Mouse (Mus musculus) thymus, postnatal 4 days (tissue): Measurements from ENCODE around the gene Klc3.

Source experiments
- DNase-seq: peaks from one replicate; pipeline ENCODE4 v3.0.0; 2021

Gene Klc3

GRCm38 (mm10) chr7:19358634-19359033 lies 45.3 kb downstream of the Klc3 start:
- no peak for DNase-seq

- DNase-seq, result no peak
Measured at GRCm38 (mm10) chr7:19357381-19358375, 46.2 kb downstream of the Klc3 start.

DNA sequence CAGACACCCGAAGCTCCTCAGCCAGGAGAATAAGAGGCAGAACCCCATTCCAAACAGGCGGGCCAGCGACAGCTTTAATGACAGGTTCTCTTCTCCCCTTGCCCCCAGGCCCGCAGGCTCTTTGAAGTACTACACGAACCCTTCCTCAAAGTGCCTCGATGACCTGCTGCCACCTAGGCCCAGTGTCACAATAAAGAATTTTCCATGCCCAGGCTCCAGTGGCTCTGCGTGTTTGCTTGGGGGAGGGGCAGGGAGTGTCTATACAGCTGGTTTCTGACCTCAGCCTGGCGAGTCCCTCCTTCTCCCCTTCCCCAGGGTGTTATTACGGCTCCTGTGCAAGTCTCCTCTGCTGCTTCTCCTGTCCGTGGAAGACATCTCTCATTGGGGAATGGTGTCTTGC lies 47.6 kb downstream of the Klc3 start:
- DNase-seq, result no peak

- DNase-seq, result no peak
Measured at GRCm38 (mm10) chr7:19354991-19355390, 48.9 kb downstream of the Klc3 start.

DNA sequence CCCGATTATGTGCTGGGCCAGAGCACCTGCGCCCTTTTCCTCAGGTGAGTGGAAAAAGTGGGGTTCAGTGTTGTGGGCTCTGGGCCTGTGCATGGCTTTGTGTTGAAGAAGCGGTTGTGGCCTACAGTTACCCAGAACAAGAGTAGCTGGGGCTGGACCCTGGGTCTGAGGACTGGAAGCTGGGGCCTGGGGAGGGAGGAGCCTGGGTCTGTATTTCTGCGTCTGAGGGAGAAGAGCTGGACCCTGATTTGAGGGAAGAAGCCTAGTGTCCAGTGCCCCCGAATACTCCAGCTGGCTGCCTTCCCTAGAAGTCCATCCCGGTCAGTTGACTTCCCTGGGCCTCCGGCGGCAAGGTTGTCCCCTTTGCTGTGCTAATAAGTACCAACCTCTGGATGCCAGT lies 53.7 kb downstream of the Klc3 start:
- DNase-seq, result no peak

DNA sequence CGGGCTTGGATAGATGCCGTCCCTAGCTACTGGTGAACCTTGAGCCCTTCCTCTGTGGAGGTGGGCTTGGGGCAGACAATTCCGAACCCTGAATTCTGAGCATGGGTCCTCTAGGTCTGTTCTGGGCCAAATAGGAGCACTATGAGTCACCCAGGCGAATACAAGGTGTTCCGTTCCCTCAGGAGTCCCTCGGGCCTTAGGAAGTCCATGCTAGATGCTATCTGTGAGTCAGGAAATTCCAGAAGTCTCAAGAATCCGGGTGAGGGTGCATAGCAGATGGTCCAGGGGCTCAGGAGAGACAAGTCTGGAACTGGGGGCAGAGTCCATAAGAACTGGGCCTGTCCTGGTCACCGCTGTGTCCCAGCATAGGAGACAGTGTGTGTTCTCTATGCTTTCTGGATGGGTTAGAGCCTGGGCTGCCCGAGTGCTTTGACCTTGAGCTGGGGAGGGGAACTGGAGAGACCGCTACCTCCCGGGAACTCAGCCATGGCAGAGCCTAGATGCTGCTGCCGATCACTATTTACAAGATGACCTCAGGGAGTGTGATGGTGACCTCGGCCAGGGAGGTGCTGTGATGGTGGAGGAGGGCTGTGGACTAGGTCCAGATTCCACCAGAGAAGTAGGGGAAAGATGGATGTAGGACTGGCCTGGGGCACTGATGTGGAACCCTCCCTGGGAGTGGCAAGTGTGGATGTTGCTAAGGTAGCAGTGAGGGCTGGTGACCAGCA lies 54.6 kb downstream of the Klc3 start:
- DNase-seq, result no peak

DNA sequence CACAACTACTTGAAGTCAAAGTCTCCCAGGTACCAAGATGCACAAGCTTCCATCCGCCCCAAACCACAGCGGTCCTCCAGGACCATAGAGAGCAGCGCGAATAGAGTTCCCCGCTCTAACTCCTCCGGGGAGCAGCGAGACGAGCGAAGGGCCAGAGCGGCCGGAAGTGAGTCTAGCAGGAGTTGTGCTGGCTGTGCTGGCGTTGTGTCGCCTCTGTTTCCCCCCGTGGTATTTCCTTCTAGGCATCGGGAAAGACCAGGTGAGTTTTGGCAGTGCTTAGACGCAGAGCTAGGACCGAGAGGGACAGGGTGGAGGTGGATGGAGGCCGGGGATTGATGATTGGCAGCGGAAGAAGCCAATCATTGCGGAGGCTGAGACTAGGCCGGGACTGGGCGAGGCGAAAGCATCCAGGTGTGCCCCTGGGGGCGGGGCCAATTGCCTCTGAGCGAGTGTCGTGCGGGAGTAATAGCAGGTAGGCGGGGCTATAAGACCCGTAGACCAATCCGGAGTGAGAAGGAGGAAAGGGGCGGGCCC lies 58.9 kb downstream of the Klc3 start:
- DNase-seq, result peak; percentile 99
